Mouse (Mus musculus) adrenal gland, adult 2 months (tissue): ENCODE measurements at regions not wholly inside any gene's neighbourhood (a gene's known extent, or its start where the extent isn't known, plus 50 kb on each side); places are given as distances from the start of the nearest gene placed in this dataset.
A peak's percentile ranks its signal among the peaks of the same experiment; 100 is the strongest.

ENCODE experiments used
- DNase-seq: peaks from one replicate; pipeline ENCODE4 v3.0.0; 2021

GRCm38 (mm10) chr3:60320213-60320936, 152.3 kb upstream of the Mbnl1 start:
- no peak for DNase-seq

- DNase-seq = no peak
Observed at GRCm38 (mm10) chr3:60323514-60323913, 149.1 kb upstream of the Mbnl1 start.

GRCm38 (mm10) chr3:60324416-60324815, 148.2 kb upstream of the Mbnl1 start:
- no peak for DNase-seq

GRCm38 (mm10) chr3:60324969-60325368, 147.7 kb upstream of the Mbnl1 start:
- no peak for DNase-seq

- DNase-seq = no peak
Observed at GRCm38 (mm10) chr3:60332460-60332859, 140.2 kb upstream of the Mbnl1 start.

- DNase-seq = no peak
Observed at GRCm38 (mm10) chr3:60333669-60334068, 139.0 kb upstream of the Mbnl1 start.

GRCm38 (mm10) chr3:60334133-60334532, 138.5 kb upstream of the Mbnl1 start:
- no peak for DNase-seq

GRCm38 (mm10) chr3:60346390-60346789, 126.2 kb upstream of the Mbnl1 start:
- no peak for DNase-seq

- DNase-seq = no peak
Observed at GRCm38 (mm10) chr3:60347049-60347448, 125.6 kb upstream of the Mbnl1 start.

GRCm38 (mm10) chr3:60371176-60371965, 101.3 kb upstream of the Mbnl1 start:
- DNase-seq = no peak

- no peak for DNase-seq
Observed at GRCm38 (mm10) chr3:60373662-60374061, 99.0 kb upstream of the Mbnl1 start.

- peak; percentile 10 for DNase-seq
Observed at GRCm38 (mm10) chr3:60388593-60388992, 84.0 kb upstream of the Mbnl1 start.

GRCm38 (mm10) chr3:60389032-60389431, 83.6 kb upstream of the Mbnl1 start:
- DNase-seq = peak; percentile 41

- DNase-seq = no peak
Observed at GRCm38 (mm10) chr3:60395299-60395698, 77.3 kb upstream of the Mbnl1 start.

- no peak for DNase-seq
Observed at GRCm38 (mm10) chr3:60396971-60397370, 75.7 kb upstream of the Mbnl1 start.

GRCm38 (mm10) chr3:60398796-60399195, 73.8 kb upstream of the Mbnl1 start:
- no peak for DNase-seq

GRCm38 (mm10) chr3:60402251-60402830, 70.3 kb upstream of the Mbnl1 start:
- DNase-seq = no peak

- DNase-seq = no peak
Observed at GRCm38 (mm10) chr3:60407426-60407825, 65.2 kb upstream of the Mbnl1 start.

- DNase-seq = no peak
Observed at GRCm38 (mm10) chr3:60407906-60408305, 64.7 kb upstream of the Mbnl1 start.

- DNase-seq = peak; percentile 66
Observed at GRCm38 (mm10) chr3:60408553-60409282, 63.9 kb upstream of the Mbnl1 start.

- DNase-seq = peak; percentile 36
Observed at GRCm38 (mm10) chr3:60409283-60409633, 63.4 kb upstream of the Mbnl1 start.

- DNase-seq = no peak
Observed at GRCm38 (mm10) chr3:60411746-60412145, 60.9 kb upstream of the Mbnl1 start.

GRCm38 (mm10) chr3:60412206-60412605, 60.4 kb upstream of the Mbnl1 start:
- DNase-seq = no peak
